Mouse (Mus musculus) cerebellum, adult 11 months (tissue): Measurements from ENCODE around the gene Lalba.
"Not testable (repeated sequence)": the region's sequence is repeated elsewhere in the genome, so short reads cannot be mapped to it uniquely, and the experiment has no call there.

Source experiments
- DNase-seq: peaks from one replicate; pipeline ENCODE4 v3.0.0; 2022

Gene Lalba

GRCm38 (mm10) chr15:98491332-98491731 is 8.8 kb upstream of the Lalba start:
- DNase-seq: no peak

GRCm38 (mm10) chr15:98486433-98487021 is 4.0 kb upstream of the Lalba start:
- no peak for DNase-seq

DNA sequence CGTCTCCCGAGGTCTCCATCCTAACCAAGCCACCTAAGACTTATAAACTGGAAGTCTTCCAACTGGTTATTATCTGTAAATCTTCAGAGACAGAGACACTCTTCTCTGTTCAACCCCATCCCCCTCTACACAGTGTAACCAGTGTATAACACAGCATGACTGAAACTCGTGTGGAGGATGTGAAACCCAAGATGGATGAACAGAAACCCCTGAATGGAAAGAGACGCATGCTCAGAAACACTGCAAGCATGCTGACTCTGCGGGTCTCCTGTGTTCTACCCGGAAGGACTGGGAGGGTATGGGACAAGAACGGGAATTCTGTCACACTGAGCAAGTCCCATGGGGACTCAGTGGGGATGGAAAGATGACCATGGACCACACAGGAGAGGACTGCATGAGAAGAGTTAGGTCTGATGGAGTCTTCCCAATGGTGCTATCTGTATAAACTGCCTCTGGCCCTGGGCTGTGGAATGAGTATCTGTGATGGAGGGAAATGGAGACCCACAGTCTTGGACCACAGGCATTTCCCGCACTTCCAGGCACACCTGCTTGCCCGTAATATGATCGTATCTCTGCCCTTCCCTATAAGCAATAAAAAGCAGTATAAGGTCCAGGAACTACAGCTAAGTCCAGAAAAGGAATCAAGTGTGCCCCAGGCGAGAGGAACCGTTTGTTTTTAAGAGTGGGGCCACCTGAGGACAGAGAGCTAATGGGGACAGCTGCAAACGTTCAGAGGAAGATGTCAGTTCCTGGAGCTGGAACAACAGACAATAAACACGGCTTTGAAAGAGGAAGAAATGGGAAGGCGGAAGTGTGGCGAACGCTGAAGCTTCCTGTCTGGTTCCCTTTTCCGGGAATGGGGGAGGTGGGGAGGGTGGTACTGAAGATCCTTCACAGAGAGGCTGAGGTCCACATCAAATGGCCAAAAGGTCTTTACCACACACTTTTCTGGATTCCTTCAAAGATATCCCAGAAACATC is 1.7 kb upstream of the Lalba start:
- DNase-seq: no peak

DNA sequence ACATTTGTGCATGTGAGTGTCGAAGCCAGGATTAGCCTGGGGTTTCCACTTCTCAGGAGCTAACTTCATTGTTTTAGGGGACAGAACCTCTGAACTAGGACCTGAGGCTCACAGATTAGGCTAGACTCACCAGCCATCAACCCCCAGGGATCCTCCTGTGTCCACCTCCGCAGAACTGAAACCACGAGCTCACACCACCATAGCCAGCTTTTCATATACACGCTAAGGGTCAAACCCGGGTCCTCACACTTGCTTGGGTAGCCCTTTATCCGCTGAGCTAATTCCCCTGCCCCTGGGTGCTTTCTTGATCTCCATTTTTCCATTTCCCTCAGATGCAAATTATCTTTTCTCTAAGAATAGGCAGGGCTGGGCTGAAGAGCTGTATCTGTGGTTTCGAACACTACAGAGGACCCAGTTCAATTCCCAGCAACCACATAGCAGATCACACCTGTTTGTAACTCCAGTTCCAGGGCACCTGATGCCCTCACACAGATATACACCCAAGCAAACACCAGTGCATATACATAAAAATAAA is 2.9 kb downstream of the Lalba start:
- no peak for DNase-seq

DNA sequence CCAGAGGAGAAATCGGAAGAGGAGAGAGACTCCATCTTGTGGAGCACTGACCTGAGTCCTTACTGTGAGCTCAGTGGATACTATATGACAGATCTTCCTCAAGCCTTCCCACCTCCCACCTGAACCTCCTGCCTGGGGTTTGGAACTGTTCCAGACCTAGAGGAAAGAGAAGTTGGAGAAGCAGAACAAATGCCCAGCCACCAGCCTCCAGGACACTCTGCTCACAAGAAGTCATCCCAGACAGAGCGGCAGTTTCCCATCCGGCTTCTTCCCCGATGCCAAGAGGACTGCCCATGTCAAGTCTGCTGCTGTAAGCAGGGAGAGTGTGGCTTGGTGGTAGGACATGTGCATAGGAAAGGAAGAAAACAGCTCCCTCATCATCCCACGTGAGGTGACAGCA is 6.2 kb downstream of the Lalba start:
- no peak for DNase-seq

DNA sequence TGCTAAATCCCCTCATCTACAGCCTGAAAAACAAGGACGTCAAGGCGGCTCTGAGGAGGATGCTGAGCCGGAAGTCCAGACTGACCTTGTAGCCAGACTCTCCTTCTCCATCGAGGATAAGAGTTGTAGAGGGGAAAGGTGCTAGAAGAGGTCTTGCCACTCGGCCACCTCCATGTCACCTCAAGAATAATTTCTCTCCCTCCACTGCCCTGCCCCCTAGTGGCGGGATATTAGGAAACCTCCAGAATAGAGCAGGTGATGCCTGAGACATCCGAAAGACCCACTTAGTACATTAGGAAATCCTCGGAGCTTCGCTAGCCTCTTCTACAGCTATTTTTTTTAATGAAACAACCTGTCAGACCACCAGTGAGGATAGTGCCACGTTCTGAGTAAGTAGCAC is 7.1 kb downstream of the Lalba start:
- DNase-seq: peak; percentile 23

GRCm38 (mm10) chr15:98474958-98475357 is 7.6 kb downstream of the Lalba start:
- DNase-seq: no peak

DNA sequence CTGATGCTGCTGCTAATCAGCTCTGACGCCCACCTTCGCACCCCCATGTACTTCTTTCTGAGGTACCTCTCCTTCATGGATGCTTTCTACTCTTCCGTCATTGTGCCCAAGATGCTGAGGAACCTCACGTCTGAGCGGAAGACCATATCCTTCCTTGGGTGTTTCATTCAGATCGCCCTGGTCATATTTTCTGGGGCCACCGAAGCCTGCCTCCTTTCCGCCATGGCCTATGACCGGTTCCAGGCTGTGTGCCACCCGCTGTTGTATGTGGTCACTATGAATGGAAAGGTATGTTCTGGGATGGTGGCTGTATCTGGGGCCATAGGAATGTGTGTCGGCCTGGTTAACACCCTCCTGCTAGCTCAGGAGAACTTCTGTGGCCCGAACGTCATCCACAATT is 11.0 kb downstream of the Lalba start:
- no peak for DNase-seq

DNA sequence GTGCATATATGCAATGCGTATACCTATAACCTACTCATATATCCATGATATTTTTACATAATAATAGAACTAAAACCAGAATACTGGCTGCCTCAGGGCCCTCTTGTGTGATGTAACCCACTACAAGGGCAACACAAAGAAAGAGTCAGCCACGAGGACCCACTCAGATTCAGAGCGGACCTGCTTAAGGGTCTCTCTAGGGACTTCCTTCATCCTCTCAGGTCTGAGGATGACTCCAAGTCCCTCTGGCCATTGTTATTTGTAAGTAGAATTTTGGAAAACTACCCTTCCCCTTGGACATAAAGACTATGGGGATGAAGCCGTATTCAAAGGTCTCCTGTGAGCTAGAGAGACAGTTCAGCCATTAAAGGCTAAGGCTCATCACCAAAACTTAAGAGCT is 12.9 kb downstream of the Lalba start, which contains the start of gene OR5BS1P:
Gene OR5BS1P (plus strand): TSS at position 301 of the 400 bp plus-strand sequence.
- DNase-seq: no peak

DNA sequence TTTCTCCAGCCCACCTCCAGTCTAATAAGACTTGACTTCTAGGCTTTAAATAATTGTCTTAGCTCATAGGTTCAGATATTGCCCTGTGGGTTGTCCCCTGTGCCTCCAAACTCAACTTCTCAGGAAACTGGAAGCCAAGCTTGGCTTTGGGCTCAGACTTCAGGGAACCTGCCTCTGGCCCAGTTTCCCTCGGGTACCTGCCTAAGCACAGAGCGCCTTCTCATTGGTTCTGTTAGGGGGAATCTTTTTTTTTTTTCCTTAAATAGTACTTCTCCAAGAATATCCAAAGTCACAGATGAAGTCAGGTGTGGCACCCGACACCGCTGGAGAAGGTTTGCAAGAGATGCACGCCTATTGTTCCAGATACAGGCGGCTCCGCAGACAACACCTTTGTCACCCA is 30.2 kb downstream of the Lalba start, which contains the start of gene Olfr281:
Gene Olfr281 (plus strand): TSS at position 301 of the 400 bp plus-strand sequence.
- DNase-seq: no peak

- peak; percentile 0 for DNase-seq
These were observed 34.0 kb downstream of the Lalba start for GRCm38 (mm10) chr15:98448521-98448920.

DNA sequence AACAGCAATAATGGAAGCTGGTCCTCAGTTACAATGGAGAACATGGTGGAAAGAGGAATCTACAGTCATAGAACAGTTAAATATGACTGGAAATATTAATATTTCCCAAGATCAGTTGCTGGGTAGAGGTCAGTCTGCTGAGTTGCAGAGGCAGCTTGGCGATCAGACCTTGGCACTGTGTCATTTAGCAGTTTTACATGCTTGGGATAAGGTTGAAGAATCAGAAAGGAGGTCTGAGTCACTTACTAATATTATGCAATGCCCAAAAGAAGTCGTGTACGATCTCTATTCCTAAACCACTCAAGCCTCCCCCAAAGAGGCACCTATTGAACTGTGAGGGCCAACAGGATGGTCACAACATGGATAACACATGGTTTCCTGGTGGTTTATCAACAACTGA is 38.0 kb downstream of the Lalba start:
- no peak for DNase-seq

DNA sequence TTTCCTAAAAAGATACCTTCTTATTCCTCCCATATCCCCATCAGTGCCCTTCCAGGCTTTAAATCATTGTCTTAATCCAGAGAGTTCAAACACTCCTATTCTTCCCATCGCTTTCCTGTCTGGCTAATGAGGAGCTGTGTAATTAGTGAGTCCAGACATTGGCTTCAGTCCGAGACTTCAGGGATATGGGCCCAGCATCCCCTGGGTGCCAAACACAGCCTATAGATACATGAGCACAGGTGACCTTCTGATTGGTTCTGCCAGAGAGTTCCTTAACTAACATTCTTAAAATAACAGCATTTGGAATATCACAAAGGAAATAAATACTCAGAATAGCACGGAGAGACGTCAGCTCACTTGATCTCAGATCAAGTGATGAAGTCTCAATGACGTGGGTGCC is 51.6 kb downstream of the Lalba start, which contains the start of gene Olfr282:
Gene Olfr282 (plus strand): TSS at position 301 of the 400 bp plus-strand sequence.
- DNase-seq: not testable (repeated sequence)
